Mouse (Mus musculus) 416B (cell line): ENCODE measurements at regions not wholly inside any gene's neighbourhood (a gene's known extent, or its start where the extent isn't known, plus 50 kb on each side); places are given as distances from the start of the nearest gene placed in this dataset.

Experiments
- DNase-seq: peaks from one replicate; pipeline ENCODE4 v3.0.0; 2011; ENCODE audit warnings: low read depth

DNA sequence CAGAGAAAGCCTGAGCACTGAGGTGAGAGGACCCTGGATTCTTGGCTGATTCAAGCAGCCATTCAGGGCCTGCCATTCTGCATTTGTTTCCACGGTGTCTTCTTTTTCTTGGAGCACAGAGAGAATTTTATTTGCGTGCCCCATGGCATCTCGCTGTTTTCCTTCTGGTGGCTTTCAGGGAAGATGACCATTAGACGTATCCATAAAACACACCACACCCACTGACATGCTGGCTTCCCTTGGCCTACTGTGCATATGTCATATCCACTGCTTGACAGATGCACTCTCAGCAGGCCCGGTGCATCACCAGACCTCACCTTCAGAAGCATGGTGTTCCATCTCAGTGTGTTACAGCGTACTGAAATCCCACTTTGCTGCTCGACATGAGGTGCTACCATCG is 131.0 kb upstream of the Cnr1 start:
- no peak for DNase-seq

GRCm38 (mm10) chr4:33795461-33795860 is 128.9 kb upstream of the Cnr1 start:
- DNase-seq, result no peak

DNA sequence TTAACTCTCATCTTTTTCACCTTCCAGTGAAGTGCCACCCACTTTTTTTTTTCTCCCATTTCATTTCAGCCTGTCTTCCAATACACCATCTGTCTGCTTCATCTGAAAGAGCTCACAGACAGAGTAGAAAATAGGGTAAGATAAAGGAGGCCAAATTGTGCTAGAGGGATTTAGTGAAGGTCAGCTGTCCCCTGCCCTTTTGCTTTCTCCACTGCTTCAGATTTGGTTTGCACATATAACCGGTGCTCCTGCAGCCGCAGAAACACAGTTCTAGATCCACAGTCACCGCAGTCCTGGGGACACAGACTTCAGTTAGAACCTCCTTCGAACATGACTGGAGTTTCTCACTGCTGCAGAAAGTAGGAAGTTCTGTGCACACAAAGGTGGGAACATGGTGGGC is 126.4 kb upstream of the Cnr1 start:
- no peak for DNase-seq

- DNase-seq, result no peak
Observed at GRCm38 (mm10) chr4:33798654-33799053, 125.7 kb upstream of the Cnr1 start.

- DNase-seq, result no peak
Observed at GRCm38 (mm10) chr4:33799110-33799509, 125.3 kb upstream of the Cnr1 start.

- no peak for DNase-seq
Observed at GRCm38 (mm10) chr4:33799831-33800230, 124.6 kb upstream of the Cnr1 start.

GRCm38 (mm10) chr4:33812338-33812737 is 112.1 kb upstream of the Cnr1 start:
- DNase-seq, result no peak

DNA sequence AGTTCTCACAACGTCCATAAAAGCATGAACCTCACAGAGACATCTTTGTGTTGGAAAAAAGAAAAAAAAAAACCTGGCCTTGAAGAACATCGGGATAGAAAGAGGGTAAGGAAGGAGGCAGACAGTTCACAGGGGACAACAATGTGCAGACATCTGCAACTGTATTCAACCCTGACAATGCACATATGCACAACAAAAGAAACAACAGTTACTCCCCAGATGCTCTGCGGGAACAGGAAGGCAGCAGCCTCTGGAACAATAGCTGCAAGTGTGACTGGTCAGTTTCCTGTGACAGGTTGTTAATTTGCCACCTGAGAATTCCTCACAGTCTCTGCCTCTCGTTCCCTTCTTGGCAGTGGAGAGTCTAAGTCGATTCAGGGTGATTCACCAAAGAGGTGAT is 100.5 kb upstream of the Cnr1 start:
- no peak for DNase-seq

DNA sequence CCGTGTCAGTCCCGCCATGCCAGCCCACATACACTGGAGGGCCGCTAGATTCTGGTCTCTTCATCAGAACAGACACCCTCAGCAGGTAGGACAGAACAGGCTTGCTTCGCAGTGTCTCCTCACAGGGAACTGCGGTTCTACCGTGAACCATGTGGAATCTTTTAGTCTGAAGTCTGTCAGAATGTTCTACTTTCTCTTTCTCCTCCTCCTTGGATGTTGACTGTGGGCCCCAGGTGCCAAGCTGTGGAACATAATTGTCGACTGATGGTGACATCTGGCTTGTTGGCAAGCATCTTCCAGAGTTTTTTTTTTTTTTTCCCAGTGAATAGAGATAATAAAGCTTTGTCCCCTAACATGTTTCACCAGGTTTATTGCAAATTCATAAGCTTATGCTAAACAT is 91.3 kb upstream of the Cnr1 start:
- no peak for DNase-seq

DNA sequence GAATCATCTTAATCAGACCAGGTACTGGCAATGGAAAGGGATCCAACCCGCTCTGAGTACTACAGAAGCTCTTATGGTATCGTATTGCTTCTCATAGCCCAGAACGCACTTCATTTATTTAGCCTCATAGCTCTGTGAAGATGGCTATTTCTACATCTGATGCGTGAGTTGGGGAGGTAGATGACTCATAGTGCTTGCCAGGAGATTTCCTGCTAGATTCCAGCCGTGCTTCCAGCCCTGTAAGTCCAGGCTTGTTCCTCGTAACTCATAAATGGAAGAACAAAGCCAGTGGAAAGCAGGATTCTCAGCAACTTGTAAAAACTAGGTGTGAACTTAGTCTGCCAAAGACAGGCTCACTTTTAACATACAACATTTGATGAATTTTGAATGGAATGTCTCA is 86.0 kb upstream of the Cnr1 start:
- DNase-seq, result no peak

DNA sequence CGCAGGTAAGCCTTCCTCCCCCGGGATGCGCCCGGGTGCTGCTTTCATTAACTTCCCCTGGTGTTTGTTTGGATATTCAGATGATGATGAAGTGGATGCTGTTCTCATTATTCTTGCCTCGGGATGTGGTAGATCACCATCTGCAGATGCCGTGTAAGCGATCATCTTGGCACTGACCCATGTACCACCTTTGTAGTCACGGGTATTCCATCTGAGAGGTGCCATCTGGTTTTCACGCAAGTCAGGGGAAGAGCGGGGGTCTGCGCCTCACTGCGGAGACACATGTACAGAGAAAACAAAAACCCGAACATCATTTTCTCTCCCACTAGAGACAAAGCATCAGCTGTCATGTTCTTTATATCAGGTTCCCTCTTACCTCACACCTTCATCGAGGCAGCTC is 84.3 kb upstream of the Cnr1 start:
- DNase-seq, result no peak

DNA sequence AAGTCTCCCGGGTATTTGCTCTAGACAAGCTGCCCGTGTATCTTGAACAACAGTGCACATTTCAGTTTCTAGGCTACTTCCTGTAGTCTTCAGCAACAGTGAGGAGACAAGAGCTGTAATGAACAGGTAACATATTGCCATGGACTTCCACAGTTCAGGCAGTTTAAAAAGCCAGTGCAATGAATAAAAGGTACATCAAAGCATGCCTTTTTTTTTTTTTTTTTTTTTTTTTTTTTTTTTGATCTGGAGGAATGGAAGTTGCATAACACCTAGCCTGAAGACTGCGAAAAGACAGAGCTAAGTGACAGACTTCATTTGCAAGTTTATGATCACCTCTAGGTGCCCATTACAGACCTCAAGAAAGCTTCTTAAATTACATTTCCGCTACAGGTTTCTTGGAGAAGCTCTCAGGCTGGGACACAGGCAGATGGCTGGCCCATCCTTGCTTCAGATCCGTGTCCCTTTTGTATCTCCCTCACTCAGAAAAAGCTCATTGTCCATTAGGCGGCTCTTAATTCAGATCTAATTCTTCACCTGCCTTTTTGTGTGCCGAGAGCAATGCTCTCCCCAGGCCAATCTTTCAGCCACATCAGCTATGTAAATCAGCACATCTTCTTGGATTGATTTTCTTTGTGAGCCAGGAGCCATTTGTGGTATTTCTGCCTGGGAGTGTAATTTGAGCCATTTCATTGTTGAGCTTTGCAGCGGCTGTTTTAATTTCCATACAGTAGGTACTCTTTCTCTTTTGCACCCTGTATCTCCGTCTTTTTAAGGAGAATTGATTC is 78.6 kb upstream of the Cnr1 start:
- DNase-seq, result no peak

- no peak for DNase-seq
Observed at GRCm38 (mm10) chr4:33850249-33850648, 74.1 kb upstream of the Cnr1 start.

DNA sequence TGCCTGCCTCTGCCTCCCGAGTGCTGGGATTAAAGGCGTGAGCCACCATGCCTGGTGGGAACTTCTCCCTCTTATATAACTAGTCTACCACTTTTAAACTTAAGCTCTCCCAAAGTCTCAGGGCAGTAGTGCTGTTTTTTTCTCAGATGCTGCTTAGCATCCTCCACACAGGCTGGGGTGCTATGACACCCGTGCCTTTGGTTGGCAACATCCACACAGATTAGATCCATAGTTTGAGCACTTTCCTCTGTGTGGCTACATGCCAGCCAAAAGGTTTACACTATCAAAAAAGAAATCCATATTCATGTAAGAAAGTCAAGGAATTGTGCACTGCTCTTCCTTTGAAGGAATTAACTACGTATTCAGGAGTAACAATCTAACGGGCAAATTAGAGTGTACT is 72.1 kb upstream of the Cnr1 start:
- no peak for DNase-seq

DNA sequence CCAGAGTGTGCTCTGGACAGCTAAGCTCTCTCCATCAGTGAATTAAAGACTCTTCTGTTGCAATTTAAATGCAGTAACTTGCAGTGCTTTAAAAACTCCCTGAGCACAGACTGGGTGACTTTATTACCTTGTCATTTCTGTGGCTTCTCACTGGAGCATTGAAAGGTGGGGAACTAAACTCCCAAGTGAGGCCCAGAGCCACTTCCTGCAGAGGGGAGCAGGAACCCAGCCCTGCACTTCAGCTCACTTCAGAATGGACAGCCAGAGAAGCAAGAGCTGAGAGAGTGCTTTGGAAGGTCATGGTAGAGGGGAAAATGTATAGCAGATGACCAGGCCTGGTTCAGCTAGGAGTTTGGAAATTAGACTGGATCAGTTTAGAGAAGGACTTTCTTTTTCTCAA is 69.3 kb upstream of the Cnr1 start:
- no peak for DNase-seq

GRCm38 (mm10) chr4:33867126-33867525 is 57.3 kb upstream of the Cnr1 start:
- DNase-seq, result no peak

DNA sequence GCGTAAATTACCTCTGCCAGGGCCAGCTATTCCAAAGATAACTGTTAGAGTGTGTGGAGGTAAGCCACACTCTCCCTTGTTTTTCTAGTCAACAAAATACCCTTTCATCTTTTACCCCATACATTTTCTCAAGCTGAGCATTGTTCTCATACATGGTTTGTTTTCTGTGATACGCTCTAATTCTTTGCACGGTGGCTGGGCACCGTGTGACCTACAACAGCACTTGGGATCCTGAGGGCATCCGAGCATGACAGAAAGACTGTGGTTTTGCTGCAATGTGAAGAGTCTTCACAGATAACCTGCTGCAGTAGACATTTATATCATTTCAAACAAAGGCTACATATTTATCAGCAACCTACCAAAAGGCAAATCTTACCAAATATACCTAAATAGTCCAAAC is 55.1 kb upstream of the Cnr1 start:
- no peak for DNase-seq
